Mouse (Mus musculus): ENCODE measurements around the gene Pax2. TPM values are rescaled to one million over a fixed set of nuclear protein-coding genes. Genes with fewer than 3 reads are reported as not detected.

The Pax2 gene
- polyA plus RNA-seq, 1 experiment from 2014 or later, result not detected

GRCm38 (mm10) chr19:44874186-44874898 is 118.5 kb downstream of the Pax2 start:
- Histone ChIP-seq H3K36me3 (no peaks in the 10 kb centered on the region), H3K4me2 (replicated peaks) (no peak overlapping the region), H3K4me3 (no peak overlapping the region), H3K27me3 (peaks cover 43% of the 10 kb centered on the region), H3K9me3 (no peaks in the 10 kb centered on the region), H3K4me1 (no peaks in the 10 kb centered on the region), H3K9ac (no peak overlapping the region), H3K27ac (no peak overlapping the region)
- 52% methylated on average over 15 of the region's 15 CpGs for WGBS
- no peak for ATAC-seq (ENCODE audit: low FRiP score, low read depth)

- Histone ChIP-seq H3K4me2 (replicated peaks) (no peak overlapping the region), H3K4me3 (no peak overlapping the region), H3K27me3 (peaks cover 47% of the 10 kb centered on the region), H3K27ac (no peak overlapping the region), H3K9ac (no peak overlapping the region), H3K9me3 (no peaks in the 10 kb centered on the region), H3K36me3 (no peaks in the 10 kb centered on the region), H3K4me1 (no peaks in the 10 kb centered on the region)
- ATAC-seq (ENCODE audit: low FRiP score, low read depth), result no peak
- 16% methylated on average over 6 of the region's 6 CpGs for WGBS
These were observed 119.1 kb downstream of the Pax2 start for GRCm38 (mm10) chr19:44874928-44875327.

- H3K9ac ChIP-seq, result no peak overlapping the region
- H3K4me3 ChIP-seq, result no peak overlapping the region
- no peaks in the 10 kb centered on the region for H3K4me1 ChIP-seq
- 82% methylated on average over 1 of the region's 1 CpGs for WGBS
- peaks cover 47% of the 10 kb centered on the region for H3K27me3 ChIP-seq
- no peaks in the 10 kb centered on the region for H3K9me3 ChIP-seq
- no peak overlapping the region for H3K4me2 ChIP-seq (replicated peaks)
- no peaks in the 10 kb centered on the region for H3K36me3 ChIP-seq
- no peak overlapping the region for H3K27ac ChIP-seq
- no peak for ATAC-seq (ENCODE audit: low FRiP score, low read depth)
These were observed 119.9 kb downstream of the Pax2 start for GRCm38 (mm10) chr19:44875718-44876117.

- H3K9ac ChIP-seq, result no peak overlapping the region
- H3K27ac ChIP-seq, result no peak overlapping the region
- H3K4me3 ChIP-seq, result no peak overlapping the region
- H3K27me3 ChIP-seq, result peaks cover 51% of the 10 kb centered on the region
- ATAC-seq (ENCODE audit: low FRiP score, low read depth), result no peak
- no peaks in the 10 kb centered on the region for H3K4me1 ChIP-seq
- no peaks in the 10 kb centered on the region for H3K36me3 ChIP-seq
- H3K4me2 ChIP-seq (replicated peaks), result no peak overlapping the region
- 81% methylated on average over 7 of the region's 7 CpGs for WGBS
- no peaks in the 10 kb centered on the region for H3K9me3 ChIP-seq
These were observed 120.7 kb downstream of the Pax2 start for GRCm38 (mm10) chr19:44876529-44876928.

GRCm38 (mm10) chr19:44882552-44883024 is 126.7 kb downstream of the Pax2 start:
- no peaks in the 10 kb centered on the region for H3K9me3 ChIP-seq
- peak overlapping the region; percentile 41 for H3K4me3 ChIP-seq
- no peak overlapping the region for H3K27ac ChIP-seq
- under 1% methylated on average over 31 of the region's 31 CpGs for WGBS
- peak overlapping the region; percentile 67 for H3K4me2 ChIP-seq (replicated peaks)
- H3K9ac ChIP-seq, result peak overlapping the region; percentile 63
- H3K4me1 ChIP-seq, result peaks cover 23% of the 10 kb centered on the region
- H3K36me3 ChIP-seq, result no peaks in the 10 kb centered on the region
- peak; percentile 59; the same call in 1 of the 2 replicates for ATAC-seq (ENCODE audit: low FRiP score, low read depth)
- H3K27me3 ChIP-seq, result peaks cover 75% of the 10 kb centered on the region

- H3K4me3 ChIP-seq, result no peak overlapping the region
- H3K9ac ChIP-seq, result no peak overlapping the region
- H3K36me3 ChIP-seq, result no peaks in the 10 kb centered on the region
- peaks cover 79% of the 10 kb centered on the region for H3K27me3 ChIP-seq
- H3K4me2 ChIP-seq (replicated peaks), result no peak overlapping the region
- no peak overlapping the region for H3K27ac ChIP-seq
- no peak for ATAC-seq (ENCODE audit: low FRiP score, low read depth)
- no peaks in the 10 kb centered on the region for H3K9me3 ChIP-seq
- WGBS, result 12% methylated on average over 3 of the region's 3 CpGs
- H3K4me1 ChIP-seq, result peaks cover 24% of the 10 kb centered on the region
These were observed 128.5 kb downstream of the Pax2 start for GRCm38 (mm10) chr19:44884331-44884730.

GRCm38 (mm10) chr19:44886475-44886874 is 130.6 kb downstream of the Pax2 start:
- ATAC-seq (ENCODE audit: low FRiP score, low read depth), result no peak
- no peak overlapping the region for H3K9ac ChIP-seq
- H3K9me3 ChIP-seq, result no peaks in the 10 kb centered on the region
- WGBS, result 24% methylated on average over 3 of the region's 3 CpGs
- H3K4me3 ChIP-seq, result no peak overlapping the region
- no peak overlapping the region for H3K4me2 ChIP-seq (replicated peaks)
- peaks cover 70% of the 10 kb centered on the region for H3K27me3 ChIP-seq
- H3K36me3 ChIP-seq, result no peaks in the 10 kb centered on the region
- no peak overlapping the region for H3K27ac ChIP-seq
- H3K4me1 ChIP-seq, result peaks cover 31% of the 10 kb centered on the region

Small RNA genes within 50 kb of the gene (microRNA-seq; reads per million reads assigned to microRNA genes)
- gene Mir6405, result not detected

Other genes starting within 250 kb of the Pax2 start
- gene Sec31b, start 210.2 kb upstream of the Pax2 start, polyA plus RNA-seq (2015; fragmentation: Nextera tagmentation; extraction: Ambion mirVana), result 0.34 and 0.41 TPM in 2 replicates
- not detected in 2 replicates for gene Gm20538, start 203.2 kb upstream of the Pax2 start, polyA plus RNA-seq (2015; fragmentation: Nextera tagmentation; extraction: Ambion mirVana)
- gene Ndufb8, start 200.6 kb upstream of the Pax2 start, polyA plus RNA-seq (2015; fragmentation: Nextera tagmentation; extraction: Ambion mirVana), result 497 and 524 TPM in 2 replicates
- 39.6 and 40.1 TPM in 2 replicates for gene Hif1an, start 193.2 kb upstream of the Pax2 start, polyA plus RNA-seq (2015; fragmentation: Nextera tagmentation; extraction: Ambion mirVana)
- gene Slf2, start 175.1 kb downstream of the Pax2 start, polyA plus RNA-seq (2015; fragmentation: Nextera tagmentation; extraction: Ambion mirVana), result 37.8 and 41.5 TPM in 2 replicates
- gene Sema4g, start 233.1 kb downstream of the Pax2 start, polyA plus RNA-seq (2015; fragmentation: Nextera tagmentation; extraction: Ambion mirVana), result 6.9 and 7.4 TPM in 2 replicates
- gene Twnk, start 249.6 kb downstream of the Pax2 start, polyA plus RNA-seq (2015; fragmentation: Nextera tagmentation; extraction: Ambion mirVana), result 22.7 and 24.1 TPM in 2 replicates

Data from limb, embryonic 13.5 days (tissue).